Mouse (Mus musculus): ENCODE data around the gene Pnma1.

The Pnma1 gene

DNA sequence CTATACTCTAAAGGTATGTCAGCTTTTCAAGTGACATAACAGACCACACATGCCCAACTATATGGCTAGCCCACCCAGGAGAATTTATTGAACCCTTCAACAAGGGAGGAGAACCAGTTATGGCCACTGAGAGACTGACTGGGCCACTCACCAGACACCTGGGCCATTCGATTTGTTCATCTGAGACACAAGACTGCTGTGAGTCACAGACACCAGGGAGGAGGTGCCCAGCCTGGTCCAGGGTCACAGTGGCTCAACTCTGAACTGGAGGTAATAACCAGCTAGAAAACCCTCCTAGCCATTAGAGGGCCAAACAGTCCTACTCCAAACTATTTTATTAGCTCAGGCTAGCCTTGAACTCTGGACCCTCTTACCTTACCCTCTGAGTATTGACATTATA, 29.8 kb upstream of the Pnma1 start:
- DNase-seq: no peak

DNA sequence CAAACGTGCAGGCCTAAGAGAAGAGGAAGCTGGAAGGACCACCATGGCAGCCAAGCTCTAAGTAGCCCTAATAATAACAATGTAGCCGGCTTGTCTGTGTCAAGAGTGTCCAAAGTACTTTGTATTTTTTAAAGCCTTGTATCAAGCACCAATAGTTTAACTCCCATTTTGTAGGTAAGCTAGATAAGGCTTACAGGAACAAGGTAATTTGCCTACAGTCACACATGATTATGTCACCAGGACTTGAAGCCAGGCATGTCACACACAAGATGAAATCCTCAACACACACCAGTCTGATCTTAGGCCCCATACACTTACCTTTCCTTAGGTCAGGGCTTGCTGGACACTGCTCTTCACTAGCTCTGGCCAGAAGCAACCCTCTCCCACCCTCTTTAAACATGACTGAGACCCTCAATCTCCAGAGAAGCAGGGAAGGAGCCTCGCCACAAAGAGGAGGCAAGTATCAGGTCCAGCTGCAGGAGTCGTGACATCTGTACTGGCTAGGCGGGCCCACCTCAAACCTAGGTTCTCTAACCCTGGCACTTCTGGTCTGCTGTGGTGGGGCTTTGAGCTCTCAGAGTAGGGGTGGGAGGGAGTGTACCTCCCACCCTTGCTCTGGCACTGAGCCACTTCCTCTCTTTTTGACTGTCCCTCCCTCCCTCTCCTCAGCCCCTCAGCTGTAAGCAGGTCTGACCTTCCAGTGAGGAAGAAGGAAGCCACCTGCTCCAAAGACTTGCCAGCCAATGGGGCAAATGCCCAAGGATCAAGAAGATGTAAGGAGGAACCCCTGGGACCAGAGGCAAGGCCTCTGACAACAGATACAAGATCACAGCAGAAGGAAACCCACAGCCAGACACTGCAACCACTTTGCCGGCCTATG, 28.8 kb upstream of the Pnma1 start:
- no peak for DNase-seq

DNA sequence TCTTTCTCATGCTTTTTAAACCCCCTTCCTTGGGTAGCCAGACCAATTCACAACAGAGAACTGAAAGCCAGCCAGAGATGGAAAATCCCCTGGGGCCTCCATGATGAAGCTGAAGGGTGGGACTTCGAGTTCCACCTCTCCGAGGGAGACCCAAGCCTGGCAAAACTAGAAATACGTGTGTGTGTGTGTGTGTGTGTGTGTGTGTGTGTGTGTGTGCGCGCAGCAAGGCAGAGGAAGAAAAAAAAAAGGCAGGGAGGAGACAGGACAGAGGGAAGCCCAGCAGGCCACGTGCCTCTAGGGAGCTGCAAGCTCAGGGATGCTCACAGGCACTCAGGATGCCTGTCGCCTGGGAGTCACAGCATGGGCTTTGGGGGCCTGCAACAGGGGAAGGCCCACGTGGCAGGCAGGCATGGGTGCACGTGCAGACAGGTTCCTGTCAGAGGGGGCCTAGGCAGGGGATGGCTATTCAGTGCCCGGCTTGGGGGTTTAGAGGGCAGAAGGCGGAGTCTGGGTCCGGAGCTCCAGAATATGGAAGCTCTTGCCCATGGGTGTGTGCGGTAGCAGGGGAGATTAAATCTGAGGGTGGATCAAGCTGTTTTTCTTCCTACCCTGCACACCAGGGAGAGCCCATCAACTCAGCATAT, 28.0 kb upstream of the Pnma1 start:
- DNase-seq: peak; percentile 40

GRCm38 (mm10) chr12:84175659-84176061, 27.4 kb upstream of the Pnma1 start:
- DNase-seq: peak; percentile 76

DNA sequence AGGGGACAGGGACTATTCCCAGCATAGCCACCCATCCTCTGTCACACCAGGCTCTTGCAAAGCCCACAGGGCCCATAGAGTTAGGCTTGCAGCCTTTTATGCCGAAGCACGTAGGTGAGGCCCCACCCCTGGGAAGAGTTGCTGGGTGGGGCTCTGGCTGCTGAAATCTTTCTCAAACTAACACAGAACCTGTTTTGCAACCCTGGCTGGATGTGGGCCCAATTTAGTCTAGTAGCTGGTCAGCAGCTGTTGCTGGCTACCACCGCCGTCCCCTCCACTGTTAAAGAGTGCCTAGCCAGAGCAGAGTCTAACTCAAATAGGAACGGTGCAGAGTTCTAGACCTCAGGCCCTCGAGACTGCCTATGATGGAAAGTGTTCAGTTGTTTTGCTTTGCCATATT, 26.6 kb upstream of the Pnma1 start:
- no peak for DNase-seq

- DNase-seq: no peak
Measured at GRCm38 (mm10) chr12:84174190-84174811, 26.0 kb upstream of the Pnma1 start.

- no peak for DNase-seq
Measured at GRCm38 (mm10) chr12:84173309-84173915, 25.1 kb upstream of the Pnma1 start.

DNA sequence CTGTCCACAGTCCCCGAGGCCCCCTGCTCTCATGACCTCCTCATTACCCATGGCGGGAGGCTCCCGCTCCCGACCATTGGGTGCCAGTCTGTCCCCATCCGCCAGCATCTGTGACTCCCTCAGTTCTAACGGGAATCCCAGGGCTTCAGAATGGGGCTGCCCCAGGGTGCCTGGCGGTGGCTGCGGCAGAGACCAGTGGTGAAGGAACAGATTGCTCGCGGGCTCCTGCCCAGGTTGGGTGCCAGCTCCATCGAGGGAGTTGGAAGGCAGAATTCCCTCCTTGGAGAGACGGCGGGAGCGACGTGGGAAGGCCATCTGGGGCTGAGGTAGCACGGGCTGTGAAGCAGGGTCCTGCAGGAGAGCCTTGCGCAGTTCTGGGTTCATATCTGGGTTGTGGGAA, 24.6 kb upstream of the Pnma1 start:
- no peak for DNase-seq

GRCm38 (mm10) chr12:84172216-84172615, 23.9 kb upstream of the Pnma1 start:
- DNase-seq: no peak

DNA sequence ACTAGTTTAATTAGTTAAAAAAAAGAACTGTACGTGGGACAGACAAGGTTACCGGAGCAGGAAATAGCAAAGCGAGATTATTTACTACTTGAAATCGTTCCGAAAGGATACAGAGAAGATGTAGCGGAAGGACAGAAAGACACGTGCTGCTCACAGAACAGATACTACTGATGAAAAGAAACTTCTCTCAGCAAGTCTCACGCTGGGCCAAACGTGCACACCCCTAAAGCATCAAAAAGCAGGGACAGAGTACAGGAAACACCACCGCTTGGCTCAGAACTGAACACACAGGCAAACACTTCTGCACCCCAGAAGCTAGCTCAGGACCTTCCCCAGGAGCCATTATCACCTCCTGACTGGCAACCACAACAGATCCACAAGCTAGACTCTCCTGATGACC, 22.3 kb upstream of the Pnma1 start:
- DNase-seq: no peak

DNA sequence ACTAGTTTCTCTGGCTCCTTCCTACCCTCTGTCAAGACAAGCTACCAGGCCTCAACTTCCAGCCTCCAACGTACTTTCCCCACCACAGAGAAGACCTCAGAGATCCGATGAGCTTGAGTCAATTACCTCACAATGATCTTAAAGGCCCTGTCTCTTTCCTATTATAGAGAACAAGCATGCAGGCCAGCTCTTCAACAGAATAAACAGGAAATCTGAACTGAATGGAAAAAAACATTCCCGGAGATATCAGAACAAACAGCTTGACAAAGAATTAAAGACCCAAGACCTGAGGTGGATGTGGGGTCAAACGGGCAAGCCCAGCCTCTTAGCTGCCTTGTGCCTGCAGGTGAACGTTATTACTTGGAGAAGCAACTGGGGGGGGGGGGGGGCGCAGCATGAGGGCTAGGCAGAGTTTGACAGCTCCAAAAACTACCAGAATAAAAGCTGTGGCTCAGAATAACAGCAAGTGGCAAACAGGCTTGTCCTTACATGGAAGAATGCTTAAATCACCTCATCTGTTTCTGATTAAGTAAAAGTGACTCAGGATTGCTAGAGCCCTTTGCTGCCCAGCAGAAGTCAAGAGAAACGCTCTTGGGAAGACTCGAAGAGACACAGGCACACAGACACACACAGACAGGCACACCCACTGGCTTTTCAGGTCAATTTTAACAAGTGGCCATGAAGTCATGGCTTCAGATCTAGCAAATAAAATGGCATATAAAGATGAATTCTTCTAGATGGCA, 17.5 kb upstream of the Pnma1 start:
- no peak for DNase-seq

DNA sequence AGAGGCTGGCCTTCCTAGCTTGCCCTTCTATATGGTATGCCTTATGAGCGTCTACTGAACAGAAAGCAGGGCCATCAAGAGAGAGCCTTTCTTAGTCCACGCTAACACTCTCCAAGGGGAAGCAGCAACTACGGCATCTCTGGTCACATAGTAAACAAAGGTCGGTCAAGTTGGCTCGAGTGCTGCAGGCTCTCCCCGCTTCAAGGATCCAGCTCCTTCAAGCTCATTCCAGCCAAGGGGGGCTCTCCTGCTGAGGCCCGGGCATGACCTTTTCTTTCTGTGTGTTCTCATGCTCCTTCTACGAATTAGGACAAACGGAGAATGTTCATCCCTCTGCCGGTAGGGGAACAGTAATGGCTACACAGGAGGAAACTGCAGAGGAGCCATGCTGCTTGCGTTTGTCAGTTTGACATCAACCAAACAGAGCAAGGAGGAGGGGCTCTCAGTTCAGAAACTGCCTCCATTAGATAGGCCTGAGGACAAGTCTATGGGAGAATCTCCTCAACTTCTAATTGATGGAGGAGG, 15.4 kb upstream of the Pnma1 start:
- no peak for DNase-seq

DNA sequence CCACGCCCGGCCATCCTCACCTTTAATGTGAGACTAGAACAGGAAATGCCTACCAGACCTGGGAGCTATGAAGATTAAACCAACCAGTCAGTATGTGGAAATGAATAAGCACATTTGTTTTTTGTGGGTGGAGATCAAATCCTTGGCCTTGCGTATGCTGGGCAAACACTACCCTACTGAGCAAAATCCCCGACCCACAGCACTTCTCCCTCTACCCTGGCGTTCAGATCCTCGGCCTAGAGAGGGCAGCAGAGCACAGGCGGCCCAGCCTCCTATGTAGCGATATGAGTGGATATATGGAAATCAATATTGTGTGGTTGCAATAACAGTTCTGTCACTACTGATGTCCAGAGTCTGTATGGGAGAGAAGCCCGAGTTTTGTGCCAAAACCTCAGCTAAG, 14.8 kb upstream of the Pnma1 start:
- no peak for DNase-seq

DNA sequence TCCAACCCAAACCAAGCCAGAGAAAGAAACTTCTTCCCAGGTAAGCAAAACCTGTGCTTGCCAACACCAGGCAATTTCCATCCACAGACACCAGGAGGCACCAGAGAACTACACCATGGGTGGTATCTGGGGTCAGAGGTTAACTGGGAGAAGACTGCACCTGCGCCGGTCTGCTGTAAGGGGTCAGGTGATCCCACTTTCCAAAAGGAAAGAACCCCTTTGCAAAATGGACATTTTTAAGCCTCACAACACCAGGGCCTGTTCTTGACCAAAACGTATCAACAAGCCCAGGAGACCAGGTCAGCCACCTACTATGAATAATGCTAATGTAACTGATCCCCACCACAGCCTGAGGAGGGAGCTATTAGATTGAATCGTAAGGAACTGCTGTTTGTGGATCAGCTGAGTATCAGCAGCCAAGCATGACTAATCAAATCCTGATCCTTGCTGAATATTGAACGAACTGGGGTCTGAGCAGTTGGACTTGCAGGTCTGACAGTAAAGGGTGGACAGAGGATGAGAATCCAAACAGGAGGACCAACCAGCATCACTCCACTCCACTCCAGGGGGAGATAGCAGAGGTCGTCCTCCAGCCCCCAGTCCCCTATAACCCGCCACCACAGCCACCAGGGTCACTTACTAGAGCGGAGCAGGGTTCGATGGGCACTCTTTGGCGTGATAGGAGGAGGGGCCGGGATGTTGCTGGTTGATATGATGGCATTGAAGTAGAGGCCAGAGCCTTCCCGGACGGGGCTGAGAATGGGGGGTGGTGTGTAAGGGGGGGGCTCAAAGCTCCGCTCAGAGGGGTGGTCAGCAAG, 13.5 kb upstream of the Pnma1 start:
- DNase-seq: no peak

DNA sequence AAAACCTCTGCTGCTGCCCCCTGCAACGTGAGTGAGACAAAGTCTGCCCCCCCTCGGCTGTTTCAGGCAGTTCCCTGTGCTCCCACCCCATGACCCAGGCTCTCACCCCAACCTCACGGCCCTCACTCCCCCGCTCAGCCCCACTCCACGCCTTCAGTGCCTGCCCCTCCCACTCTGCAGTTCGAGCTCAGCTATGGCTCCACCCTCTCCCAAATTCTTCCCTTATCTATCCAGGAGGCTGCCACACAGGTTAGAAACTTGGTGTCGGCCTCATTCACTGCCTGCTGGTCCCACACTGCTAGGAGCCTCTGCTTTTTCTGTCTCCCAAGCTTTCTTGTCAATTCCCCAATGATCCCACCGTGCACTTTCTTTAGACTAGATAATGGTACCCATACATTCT, 12.8 kb upstream of the Pnma1 start:
- no peak for DNase-seq

GRCm38 (mm10) chr12:84160491-84160890, 12.2 kb upstream of the Pnma1 start:
- no peak for DNase-seq

- no peak for DNase-seq
Measured at GRCm38 (mm10) chr12:84158156-84158555, 9.9 kb upstream of the Pnma1 start.

- DNase-seq: no peak
Measured at GRCm38 (mm10) chr12:84156210-84156609, 7.9 kb upstream of the Pnma1 start.

GRCm38 (mm10) chr12:84155523-84155871, 7.2 kb upstream of the Pnma1 start:
- no peak for DNase-seq

DNA sequence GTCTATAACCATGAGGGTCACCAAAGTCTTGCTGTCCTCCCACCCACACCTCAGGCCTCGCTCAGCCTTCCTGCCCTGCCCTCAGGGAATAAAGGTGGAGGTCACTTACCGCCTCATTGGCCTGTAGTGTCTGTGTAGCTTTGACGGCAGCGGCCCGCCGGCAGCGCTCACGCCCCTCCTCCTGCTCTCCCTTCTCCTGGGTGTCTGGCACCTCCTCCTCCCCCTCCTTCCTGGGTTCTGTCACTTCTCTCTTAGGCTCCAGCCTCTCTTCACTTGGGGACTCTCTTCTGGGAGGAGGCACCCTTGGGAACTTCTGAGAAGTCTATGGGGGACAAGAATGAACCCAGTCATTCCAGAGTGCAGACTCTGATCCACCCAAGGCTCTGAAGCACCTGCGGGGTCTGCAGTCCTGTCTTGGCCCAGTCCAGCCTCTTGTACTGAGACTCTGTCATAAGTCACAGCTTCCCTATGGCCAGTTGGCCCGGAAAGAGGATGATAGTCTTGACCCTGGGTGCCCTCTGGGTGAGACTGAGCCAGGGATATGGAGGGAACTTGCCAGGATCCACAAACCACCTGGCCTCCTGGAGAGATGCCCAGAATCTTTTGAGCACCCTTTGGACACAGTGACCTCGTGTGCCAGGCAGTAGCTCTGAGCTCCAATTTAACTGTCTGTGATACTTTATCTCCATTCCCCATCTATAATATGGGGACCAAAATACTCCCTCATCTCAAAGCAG, 6.7 kb upstream of the Pnma1 start:
- no peak for DNase-seq

- DNase-seq: no peak
Measured at GRCm38 (mm10) chr12:84153414-84153813, 5.1 kb upstream of the Pnma1 start.
